Mouse (Mus musculus) layer of hippocampus, adult 9-10 months (tissue): Measurements from ENCODE around the gene Aqp3.
"Not testable (repeated sequence)": the region's sequence is repeated elsewhere in the genome, so short reads cannot be mapped to it uniquely, and the experiment has no call there.

Source experiments
- DNase-seq: peaks from one replicate; pipeline ENCODE4 v3.0.0; 2022; ENCODE audit warnings: low spot score

Gene Aqp3

DNA sequence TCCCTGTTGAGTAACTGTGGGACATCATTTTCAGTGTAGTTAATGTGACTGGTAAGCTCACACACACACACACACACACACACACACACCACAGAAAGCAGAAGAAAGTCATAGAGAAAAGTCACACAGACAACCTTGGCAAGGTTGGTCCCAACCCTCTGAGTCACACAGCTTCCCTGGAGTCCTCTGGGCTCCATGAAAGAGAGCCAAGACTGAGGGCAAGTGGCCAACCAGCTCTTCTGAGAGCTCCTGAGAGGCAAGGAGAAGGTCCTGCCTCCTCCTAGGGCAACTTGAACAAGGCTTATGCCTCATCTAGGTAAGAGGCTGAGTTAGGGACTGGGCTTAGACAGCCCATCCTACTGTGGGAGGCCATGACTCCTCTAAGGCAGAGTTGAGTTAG is 4.9 kb upstream of the Aqp3 start:
- no peak for DNase-seq

DNA sequence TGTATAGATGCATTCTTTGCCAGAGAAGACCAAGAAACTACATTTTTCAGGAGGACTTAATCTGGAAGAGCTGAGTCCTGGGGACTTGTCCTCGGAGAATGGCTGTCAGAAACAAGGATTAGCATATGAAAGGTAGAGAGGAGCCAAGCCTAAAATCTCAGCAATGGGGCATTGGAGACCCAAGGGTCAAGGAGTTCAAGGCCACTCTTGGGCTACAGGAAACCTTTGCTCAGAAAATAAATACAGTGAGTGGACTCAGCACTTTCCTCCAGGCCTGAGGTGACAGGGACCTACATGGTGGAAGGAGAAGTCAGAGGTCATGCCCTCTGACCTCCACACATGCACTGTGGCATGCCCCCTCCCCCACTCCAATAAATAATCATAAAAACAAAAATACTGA is 3.0 kb upstream of the Aqp3 start:
- no peak for DNase-seq

DNA sequence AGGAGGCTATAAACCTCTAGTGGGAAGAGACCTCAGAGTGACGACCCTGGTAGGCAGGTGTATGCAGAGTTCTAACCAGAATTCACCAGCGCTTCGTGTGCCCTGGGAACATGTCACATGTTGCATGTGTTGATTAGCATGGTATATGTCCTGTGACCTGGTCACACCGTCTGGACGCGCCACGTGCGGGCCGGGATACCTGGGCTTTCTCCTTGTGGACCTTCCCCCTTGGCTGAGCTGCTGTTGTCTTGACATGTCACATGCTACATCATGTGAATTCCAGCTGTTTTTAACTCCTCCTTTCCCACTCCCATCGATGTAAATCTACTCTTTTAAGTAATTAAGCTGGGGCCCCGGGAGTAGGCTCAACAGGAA is 581 bp upstream of the Aqp3 start:
- no peak for DNase-seq

DNA sequence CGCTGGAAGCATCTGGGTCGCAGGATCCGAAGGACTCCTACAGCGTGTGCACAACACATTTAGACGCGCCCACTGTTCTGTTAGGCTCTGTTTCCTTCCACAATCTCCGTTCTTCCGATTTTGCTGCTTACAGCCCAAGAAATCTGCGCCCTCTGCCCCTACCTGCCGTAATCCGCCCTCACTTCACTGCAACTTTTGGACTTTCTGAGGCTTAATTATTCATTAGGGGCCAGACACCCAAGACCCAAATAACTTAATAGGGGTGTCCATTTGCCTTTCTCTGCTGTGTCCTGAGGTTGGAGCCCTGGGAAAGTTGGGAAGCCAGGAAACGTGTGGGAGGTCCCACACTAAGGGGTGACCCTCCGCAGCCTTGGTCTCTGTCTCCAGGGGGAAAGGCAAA is 602 bp downstream of the Aqp3 start:
- no peak for DNase-seq

DNA sequence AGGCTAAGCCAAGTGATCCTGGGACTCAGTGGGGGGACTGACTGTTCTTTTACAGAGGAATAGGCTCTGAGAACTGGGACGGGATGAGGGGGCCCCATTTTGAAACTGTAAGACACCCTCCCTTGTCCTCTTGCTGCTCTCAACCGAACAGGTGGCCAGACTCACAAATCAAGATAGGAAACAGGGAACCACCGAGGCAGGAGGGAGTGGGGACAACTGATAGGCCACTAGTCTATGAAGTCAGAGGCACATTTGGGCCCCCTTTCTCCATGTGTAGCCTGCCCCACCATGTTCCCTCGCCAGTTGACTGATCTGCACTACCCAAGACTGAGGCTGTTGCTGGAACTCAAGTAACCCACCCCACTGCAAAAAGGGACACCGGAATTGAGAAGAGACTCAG is 1.2 kb downstream of the Aqp3 start:
- no peak for DNase-seq

DNA sequence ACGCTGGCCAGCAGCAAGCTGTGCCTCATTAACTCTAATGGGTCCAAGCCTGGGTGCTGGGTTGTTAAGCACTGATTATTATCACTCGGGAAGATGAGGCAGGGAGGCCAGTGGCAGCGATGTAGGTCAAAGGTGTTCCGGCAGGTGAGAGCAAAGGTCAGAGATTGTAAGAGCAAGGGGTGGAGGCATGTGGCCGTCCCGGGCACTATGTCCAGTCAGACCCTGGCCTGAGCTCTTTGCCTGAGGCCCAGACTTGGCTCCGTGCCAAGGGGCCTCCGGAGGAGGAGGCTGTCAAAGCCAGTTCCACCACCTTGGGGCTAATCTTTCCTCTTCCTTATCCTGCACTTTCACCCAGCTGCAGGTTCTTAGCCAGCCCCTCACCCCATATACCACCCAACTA is 1.8 kb downstream of the Aqp3 start:
- DNase-seq: no peak

DNA sequence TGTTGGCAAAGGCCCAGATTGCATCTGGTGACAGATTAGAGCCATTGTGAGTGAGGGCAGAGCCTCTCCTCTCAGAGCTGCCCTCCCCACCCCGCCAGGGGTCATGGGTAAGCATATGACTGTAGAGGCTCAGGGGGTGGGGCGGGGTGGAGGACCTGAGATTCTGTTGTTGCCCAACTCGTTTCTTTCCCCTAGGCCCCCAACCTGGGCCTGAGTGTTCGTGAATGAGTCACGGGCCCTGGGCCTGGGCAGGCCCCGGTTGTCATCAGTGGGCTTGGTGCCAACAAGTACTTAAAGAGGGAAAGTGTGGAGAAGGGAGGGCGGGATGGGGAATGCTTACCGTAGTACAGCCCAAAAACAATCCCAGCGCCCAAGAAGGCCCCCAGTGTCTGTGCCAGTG is 3.6 kb downstream of the Aqp3 start:
- no peak for DNase-seq

DNA sequence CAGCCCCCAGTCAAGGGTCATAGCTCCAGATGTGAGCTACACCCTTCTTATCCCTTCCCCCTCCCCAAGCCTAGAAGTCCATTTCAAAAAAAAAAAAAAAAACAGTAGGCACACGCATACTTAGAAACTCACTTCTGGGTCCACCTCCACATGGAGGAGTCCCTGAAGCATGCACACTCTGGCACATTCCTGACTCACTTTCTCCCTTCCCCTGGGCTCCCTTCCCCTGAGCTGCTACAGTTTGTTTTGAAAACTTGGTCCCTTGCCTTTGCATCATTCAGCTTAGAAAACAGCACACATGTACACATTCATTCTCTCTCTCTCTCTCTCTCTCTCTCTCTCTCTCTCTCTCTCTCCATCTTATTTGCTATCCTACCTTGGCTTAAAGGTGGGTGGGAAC is 5.0 kb downstream of the Aqp3 start:
- DNase-seq: no peak

DNA sequence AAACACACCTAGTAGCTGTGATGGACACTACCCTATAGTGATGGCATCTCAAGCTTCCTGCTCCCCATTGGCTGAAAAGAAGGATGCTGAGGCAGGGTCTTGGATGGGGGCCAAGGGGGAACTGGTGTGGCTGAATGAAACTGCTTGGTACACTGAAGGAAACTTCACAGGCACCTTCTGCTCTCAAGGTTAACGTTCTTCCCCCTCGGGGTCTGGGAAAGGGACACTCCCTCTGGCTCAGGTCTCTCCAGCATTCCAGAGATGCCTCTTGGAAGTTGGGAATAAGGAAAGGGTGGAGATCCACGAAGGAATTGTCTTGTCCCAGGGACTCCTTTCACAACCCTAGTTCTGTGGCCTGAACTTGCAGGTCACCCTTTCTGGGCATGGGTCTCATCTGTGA is 6.6 kb downstream of the Aqp3 start:
- DNase-seq: no peak

DNA sequence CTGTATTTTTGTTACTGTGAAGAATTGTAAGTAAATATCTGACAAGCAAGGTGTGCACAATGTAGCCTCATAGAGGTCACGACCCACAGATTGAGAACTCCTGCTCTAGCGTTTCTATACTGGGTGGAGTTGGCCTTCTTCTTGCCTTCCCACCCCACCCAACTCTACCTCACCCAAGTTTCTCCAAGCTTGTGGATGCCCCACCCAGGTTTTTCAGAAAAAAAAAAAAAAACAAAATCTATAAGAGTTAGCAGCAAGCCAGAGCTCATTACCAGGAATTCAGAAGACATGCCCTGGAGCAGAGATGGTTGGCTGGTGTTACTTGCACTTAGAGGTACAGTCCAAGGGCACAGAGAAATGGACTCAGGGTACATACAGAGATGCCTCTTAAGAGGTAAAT is 8.3 kb downstream of the Aqp3 start:
- no peak for DNase-seq

DNA sequence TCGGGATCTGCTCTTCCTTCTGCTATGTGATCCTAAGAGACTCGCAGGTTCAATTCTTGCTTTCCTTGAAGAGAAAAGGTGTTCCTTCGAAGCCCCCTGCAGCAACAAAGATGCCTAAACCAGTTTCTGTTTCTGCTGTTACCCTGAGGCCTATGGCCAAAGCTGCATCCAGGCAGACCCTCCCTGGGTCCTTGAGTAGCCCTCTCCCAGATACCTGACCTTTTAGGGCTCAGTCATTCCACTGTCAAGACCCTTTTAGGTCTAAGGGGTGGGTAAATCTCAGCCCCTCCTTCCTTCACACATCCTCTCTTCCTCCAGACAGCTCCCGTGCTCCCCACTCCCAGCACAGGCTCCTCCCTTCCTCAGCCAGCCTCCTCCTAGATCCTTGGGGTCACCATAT is 8.8 kb downstream of the Aqp3 start:
- DNase-seq: no peak

DNA sequence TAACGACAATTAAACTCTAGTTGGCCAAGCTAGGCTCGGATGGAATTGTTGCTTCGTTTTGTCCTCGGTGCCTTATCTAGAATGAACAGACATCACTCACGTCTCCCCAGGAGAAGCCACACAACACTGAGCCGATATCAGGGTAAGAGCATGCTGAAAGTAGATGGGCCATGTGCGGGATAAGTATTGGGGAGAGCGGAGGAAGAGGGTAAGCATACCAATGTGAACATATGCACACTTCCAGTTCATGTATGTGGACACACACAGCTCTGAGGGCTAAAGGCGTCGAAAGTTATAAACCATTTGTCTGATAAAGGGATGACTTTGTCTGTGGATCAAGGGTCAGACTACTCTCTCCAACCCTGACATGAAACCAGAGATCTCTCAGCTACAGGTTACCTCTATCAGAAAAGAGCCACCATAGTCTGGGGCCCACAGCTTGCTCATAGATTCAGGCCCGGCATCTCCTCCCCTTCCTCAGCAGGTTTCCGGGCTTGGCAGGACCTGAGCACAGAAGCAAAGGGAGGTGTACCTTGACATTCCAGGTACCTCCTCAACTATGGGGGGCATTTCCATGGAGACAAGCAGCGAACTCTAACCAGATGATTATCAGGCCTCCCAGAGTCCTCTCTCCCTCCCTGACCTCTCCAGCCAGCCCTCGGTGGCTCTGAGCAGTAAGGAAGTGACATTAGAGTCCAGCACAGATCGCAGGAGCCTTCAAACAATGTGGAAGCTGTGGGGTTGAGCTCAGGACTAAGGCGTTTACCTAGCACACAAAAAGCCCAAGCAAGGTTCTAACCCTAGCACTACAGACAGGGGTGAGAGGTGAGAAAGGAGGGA is 10.3 kb downstream of the Aqp3 start:
- DNase-seq: no peak

DNA sequence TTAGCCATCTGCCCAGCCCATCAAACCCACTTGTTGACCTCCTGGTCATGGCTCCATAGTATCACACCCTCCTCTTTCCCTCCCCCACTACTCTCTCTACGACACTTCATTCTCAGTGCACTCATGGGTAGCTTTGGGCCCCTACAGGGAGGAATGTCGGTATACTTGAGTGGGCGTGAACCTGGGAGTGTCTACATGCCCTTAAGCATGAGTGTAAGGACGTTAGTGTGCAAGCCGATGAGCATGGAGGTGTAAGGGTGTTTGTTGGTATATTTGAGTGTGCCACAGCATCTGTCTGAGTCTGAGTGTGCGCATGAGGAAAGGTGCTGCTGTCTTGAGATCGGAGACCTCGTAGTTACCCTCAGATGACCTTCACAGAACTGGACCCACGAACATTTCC is 11.0 kb downstream of the Aqp3 start:
- DNase-seq: no peak

DNA sequence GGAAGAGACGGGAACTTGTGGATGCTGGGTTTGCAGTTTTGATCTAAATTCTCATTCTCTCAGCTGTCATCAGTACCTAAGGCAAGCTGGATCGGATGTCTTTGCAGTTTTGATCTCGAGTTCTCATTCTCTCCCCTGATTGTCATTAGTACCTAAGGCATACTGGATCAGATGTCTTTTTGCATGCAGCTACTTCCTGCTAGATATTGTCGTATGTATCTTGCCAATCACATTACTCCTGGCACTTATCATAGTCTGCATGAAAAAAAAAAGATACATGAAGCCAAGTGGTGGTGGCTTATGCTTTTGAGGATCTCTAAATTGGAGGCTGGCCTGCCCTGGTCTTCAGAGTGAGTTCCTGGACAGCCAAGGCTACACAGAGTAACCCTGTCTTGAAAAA is 13.2 kb downstream of the Aqp3 start:
- DNase-seq: no peak

DNA sequence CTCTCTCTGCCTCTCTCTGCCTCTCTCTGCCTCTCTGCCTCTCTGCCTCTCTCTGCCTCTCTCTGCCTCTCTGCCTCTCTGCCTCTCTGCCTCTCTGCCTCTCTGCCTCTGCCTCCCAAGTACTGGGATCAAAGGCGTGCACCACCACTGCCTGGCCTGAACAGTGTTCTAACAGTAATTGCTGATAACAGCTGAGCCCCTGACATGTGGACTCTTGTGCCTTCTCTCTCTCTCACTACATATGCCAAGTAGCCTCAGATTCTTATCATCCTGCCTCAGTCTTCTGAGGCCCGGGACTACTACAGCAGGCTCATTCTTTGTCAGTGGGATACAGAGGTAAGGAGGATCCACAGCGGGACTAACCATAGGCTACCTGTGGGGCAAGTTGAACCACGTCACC is 15.2 kb downstream of the Aqp3 start:
- DNase-seq: not testable (repeated sequence)

DNA sequence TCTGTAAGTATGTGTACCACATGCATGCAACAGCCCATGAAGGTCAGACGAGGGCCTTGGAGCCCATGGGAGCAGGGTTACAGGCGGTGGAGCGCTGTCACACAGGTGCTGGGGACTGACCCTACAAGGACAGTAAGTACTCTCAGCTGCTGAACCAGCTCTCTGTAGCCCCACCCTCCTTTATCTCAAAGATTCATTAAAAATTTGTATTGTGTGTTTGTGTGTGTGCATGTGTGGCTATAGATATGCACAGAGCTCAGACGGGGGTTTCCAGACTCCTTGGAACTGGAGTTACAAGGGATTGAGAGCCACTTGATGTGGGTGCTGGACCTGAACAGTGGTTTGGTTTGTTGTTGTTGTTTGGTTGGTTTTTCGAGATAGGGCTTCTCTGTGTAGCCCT is 16.2 kb downstream of the Aqp3 start:
- no peak for DNase-seq

DNA sequence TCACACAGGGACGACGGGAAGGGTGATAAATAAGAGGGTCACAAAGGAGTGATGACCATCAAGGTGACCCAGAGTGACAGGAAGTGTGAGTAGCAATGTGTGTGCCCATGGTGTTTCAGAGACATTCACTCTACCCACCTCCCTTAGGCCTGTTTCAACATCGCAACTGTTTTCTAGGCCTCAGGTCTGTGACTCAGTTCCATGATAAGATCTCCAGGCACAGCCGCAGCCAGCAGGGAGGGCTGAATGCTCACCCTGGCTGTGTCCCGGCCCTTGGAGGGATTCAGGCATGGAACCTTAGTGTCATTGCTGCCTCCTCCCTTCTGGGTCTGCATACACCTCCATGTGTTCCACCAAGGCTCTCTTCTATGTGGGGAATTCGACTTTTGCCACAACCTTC is 19.3 kb downstream of the Aqp3 start:
- no peak for DNase-seq

DNA sequence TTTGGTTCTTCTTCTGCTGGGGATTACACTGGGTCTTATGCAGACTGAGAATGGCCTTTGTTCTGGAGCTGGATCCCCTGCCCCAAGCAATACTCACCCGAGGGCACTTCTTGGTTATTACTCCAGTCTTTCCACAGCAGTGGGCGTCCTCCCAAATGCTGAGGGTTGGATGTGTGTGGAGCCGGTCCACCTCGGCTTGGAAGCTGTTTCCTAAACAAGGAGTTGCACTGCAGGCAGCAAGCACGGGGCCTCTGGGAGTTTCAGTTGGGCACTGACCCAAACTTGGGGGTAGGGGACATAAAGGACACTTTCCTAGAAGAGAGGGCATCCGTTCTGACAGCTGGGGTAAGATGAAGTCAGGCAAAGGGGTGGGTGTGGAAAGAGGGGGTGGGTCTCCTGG is 23.5 kb downstream of the Aqp3 start:
- no peak for DNase-seq

DNA sequence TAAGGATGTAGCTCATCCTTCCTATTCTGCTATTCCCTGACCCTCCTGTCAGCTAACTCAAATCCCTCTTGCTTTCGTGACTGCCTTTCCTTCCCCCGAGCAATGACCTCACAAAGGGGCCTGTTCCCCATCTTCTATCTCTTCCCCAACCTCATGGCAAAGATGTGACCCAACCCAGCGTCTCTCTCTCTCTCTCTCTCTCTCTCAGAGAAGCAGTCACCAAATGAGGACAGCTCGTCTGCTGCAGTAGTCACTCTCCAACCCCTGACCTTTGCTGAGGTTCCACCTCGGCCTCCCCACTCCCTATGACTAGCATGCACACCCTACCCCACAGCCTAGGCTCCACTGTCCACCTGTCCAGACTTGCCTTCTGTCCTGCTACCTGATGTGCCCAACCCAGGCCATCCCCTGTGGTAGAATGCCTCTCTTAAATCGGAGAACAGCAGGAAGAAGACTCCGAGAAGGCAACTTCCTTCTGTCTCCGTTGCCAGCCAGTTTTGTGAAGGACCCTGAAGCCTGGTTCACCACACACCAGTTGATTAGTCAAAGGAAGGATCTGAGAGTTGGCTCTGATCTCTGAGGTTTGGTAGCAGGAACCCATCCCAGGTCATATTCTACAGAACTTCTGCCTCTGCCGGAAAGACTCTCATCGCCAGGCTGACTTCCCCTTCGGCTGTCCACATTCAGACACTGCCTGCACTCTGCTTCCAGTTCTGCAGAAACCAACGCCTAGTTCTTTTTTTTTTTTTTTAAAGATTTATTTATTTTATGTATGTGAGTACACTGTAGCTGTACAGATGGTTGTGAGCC is 24.8 kb downstream of the Aqp3 start:
- DNase-seq: no peak

DNA sequence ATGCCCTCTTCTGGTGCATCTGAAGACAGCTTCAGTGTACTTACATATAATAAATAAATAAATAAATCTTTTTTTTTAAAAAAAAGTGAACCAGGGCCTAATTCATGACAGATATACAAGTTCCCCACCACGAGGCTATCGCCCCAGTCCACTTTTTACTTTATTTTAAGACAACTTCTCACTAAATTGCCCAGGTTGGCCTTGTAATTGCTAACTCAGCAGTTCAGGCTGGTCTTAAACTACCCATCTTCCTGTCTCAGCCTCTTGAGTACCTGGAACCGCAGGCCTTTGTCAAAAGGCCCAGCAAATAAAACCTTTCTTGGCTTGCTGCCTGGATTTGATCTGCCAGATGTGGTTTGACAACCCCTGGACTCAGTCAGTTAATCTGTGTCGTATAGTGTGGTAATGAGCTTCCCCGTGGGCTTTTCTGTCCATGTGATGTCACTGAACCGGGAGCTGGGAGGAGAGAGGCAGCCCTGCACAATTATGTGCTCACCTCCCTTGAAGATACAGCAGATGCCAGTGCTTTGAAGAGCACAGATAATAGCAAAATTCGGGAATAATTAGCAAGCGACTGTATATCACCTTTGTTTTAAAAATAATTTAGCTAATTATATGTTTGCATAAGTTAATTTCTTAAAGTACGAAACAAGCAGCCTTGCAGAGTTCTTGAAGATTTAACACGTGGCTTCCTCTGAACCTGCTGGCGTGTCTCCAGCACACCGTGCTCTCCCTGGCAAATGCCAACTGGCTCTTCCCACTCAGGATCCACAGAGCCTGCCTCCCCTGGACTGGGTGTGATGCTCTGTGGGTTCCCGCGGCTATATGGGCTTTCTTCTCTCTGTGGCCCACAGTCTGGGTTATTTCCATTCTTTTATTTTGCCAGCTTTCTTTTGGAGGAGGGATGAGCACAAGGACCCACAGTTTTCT is 26.2 kb downstream of the Aqp3 start:
- DNase-seq: no peak

DNA sequence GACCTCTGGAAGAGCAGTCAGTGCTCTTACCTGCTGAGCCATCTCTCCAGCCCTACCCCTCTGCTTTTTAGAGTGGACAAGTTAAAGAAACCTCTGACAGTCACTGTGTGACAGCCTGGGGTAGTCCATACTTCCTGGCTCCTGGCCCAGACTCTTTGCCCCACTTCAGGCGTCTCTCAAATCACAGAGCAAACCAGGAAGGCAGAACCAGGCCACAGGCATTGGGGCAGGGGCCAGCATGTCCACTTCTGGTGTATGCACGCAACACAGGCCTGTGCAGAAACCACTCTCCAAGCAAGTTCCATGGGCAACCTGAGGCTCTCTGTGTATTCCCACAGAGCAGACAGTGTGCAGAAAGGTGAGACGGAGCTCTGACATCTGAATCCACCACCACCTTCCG is 32.8 kb downstream of the Aqp3 start:
- DNase-seq: no peak

DNA sequence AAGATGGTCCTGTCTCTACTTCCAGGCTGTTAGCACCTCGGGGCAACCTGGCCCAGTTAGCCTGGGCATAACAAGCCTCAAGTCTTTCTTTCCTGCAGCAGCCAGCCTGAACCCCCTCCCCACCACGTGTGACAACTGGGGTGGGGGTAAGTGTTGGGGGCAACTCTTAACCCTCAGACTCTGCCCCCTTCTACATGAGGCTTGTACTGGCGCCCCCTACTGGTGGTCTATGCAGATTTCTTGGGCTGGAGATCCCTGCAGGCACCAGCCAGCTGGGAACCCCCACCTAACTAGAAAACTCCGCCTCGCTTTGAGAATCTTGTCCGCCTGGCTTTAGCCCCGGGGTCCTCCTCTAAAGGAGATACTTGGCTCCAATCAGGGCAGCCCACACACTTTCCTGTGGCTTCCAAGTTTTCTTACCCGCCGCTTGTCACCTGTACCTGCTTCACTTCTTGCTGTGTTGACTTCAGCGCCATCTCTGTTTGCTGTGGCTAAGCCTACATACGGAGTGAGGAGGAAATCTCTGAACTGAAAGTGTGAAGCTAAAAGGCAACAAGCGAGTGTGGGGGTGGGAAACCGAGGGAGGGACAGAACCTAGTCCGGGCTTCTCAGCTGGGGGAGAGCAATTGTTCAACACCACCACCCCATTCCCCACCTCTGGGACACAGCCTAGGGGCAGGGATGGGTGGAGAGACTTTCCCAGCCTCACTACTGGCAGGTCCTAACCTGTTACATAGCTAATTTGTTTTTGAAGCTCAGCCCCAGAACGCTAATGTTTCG is 33.9 kb downstream of the Aqp3 start:
- no peak for DNase-seq
